Mouse (Mus musculus) stomach, postnatal 0 days (tissue): Measurements from ENCODE around the gene Erv3. TPM values are rescaled to one million over a fixed set of nuclear protein-coding genes. Genes with fewer than 3 reads are reported as not detected.
"Not testable (repeated sequence)": the region's sequence is repeated elsewhere in the genome, so short reads cannot be mapped to it uniquely, and the experiment has no call there.

Experiments
- ATAC-seq: fragments of 200-750 bp; cut with Nextera tagmentation; 2 replicates; pipeline ENCODE4 v1.8.0; 2017; ENCODE audit not compliant: low FRiP score, low TSS enrichment
- DNase-seq: peaks from one replicate; pipeline ENCODE4 v3.0.0-alpha.2; 2016; ENCODE audit warnings: low spot score
- H3K27ac ChIP-seq: fragments of 300-500 bp; sonication (generic); replicated peaks from 2 replicates; pipeline ENCODE4 v1.5.1; 2014; ENCODE audit warnings: mild to moderate bottlenecking, control low read depth
- H3K27me3 ChIP-seq: fragments of 300-500 bp; sonication (generic); 2 replicates; pipeline ENCODE4 v1.6.1; 2014; ENCODE audit warnings: low read length; ENCODE audit not compliant: control insufficient read depth, insufficient read depth
- H3K36me3 ChIP-seq: fragments of 300-500 bp; sonication (generic); 2 replicates; pipeline ENCODE4 v1.6.1; 2014; ENCODE audit warnings: low read length, mixed read lengths; ENCODE audit not compliant: control insufficient read depth, insufficient read depth
- H3K4me1 ChIP-seq: fragments of 300-500 bp; sonication (generic); replicated peaks from 2 replicates; pipeline ENCODE4 v1.6.1; 2014; ENCODE audit warnings: antibody characterized with exemption; ENCODE audit not compliant: control insufficient read depth, insufficient read depth
- H3K4me2 ChIP-seq: fragments of 300-500 bp; sonication (generic); replicated peaks from 2 replicates; pipeline ENCODE4 v1.6.1; 2014; ENCODE audit warnings: low read depth, mild to moderate bottlenecking, control low read depth, moderate library complexity
- H3K4me3 ChIP-seq: fragments of 300-500 bp; sonication (generic); 2 replicates; pipeline ENCODE4 v1.5.1; 2014; ENCODE audit warnings: low read depth, low read length, control low read depth
- H3K9ac ChIP-seq: fragments of 300-500 bp; sonication (generic); 2 replicates; pipeline ENCODE4 v1.6.1; 2014; ENCODE audit warnings: mild to moderate bottlenecking, low read length, control low read depth, mixed read lengths
- H3K9me3 ChIP-seq: fragments of 300-500 bp; sonication (generic); 2 replicates; pipeline ENCODE4 v1.6.1; 2016; ENCODE audit warnings: low read length; ENCODE audit not compliant: control insufficient read depth
- CTCF ChIP-seq: IDR thresholded peaks from 2 replicates; pipeline ENCODE4 v1.5.1; 2016; ENCODE audit warnings: antibody characterized with exemption, low read depth, mild to moderate bottlenecking, moderate library complexity
- EP300 ChIP-seq: optimal IDR thresholded peaks from 2 replicates; pipeline ENCODE3; 2016; ENCODE audit warnings: antibody characterized with exemption
- WGBS: fragments of 180-500 bp; shearing (Covaris S2); extraction: QIAGEN DNeasy Blood & Tissue Kit; methylation state at CpG from one replicate; pipeline ENCODE4 v1.1.7; 2014; 5-methylcytosine and 5-hydroxymethylcytosine counted together
- polyA plus RNA-seq: library from polyadenylated mRNA; unstranded; fragments of >200 nt; fragmentation: Nextera tagmentation; extraction: Ambion mirVana; gene quantifications from 2 replicates; pipeline ENCODE4 v1.2.1, GENCODE M21; 2015

Erv3 gene
- polyA plus RNA-seq, 1 experiment from 2014 or later: not detected

DNA sequence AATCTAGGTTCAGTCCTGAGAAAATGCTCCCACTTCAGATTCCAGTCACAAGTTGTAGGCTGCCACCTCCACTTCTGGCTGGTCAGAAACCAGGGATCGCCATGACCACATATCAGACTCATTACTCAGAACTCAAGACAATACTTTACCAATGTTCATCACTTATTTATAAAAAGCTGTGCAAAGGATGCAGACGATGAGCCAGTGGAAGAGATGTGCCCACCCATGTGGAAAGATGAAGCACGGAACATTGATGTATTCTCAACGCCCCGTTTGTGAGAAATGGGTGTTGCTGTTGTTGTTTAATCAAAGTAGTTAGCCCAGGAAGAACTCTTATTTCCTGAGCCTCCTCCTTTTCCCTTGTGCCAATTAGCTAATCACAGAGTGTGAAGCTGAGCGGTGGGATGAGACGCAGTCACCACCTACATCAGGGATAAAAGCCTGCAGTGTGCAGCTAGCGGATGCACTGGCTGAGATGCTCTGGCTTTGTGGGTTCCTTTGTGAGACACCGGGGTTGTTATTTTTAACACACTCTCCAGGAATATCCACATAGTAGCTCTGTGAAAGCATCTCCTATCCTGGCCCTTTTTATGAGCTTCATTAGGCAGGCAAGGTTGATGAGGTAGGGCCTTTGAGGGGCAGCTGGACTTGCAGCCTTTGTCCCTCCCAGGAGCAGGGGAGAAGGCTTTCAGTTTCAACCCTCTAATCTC lies 18.8 kb downstream of the Erv3 start:
- Histone ChIP-seq H3K9ac (no peak overlapping the region), H3K4me2 (no peak overlapping the region), H3K4me3 (no peak overlapping the region), H3K4me1 (no peaks in the 10 kb centered on the region), H3K9me3 (no peaks in the 10 kb centered on the region), H3K36me3 (no peaks in the 10 kb centered on the region), H3K27me3 (no peaks in the 10 kb centered on the region), H3K27ac (no peak overlapping the region)
- WGBS: 76% methylated on average over 9 of the region's 9 CpGs
- DNase-seq (no peak), ATAC-seq (no peak)
- TF ChIP-seq EP300 (no peak), CTCF (no peak)

DNA sequence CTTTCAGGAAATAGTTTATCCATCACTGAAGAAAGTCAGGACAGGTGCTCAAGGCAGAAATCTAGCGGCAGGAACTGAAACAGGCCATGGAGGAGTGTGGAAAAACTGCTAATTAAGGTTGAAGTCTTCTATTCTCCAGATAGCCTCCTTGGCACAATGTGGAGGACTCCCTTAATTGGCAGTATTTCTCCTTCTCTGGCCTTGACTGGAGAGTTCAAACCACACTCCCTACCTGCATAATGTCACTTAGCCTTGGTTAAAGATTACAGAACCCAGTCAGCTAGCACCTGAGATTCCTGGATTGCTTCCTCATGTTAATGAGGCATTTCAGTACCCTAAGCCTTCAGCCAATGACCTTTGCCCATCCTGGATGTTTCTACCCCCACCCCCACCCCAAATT lies 25.3 kb downstream of the Erv3 start:
- Histone ChIP-seq H3K27ac (no peak overlapping the region), H3K4me3 (no peak overlapping the region), H3K36me3 (no peaks in the 10 kb centered on the region), H3K9me3 (no peaks in the 10 kb centered on the region), H3K27me3 (no peaks in the 10 kb centered on the region), H3K9ac (no peak overlapping the region), H3K4me2 (no peak overlapping the region), H3K4me1 (no peaks in the 10 kb centered on the region)
- DNase-seq (no peak), ATAC-seq (no peak)
- WGBS: 97% methylated on average over 1 of the region's 1 CpGs
- no peak for TF ChIP-seq EP300
- TF ChIP-seq CTCF: no peak

DNA sequence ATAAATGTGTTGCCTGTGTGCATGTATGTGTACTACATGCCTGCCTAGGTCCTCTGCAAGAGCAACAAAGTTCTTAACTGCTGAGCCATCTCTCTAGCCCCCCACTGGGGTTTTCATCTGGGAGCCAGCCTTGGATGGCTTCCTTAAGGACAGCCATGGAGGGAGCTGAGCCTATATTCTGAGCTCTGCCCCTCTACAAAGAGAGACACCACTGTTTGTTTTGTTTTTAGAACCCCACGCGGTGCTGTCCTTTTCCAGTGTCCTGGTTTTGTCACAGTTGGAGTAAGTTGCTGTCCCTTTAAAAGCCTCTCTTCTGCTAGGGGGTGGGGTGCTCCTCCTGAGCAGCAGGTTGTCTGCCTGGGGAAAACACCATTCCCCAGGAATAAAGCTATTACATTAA lies 27.7 kb downstream of the Erv3 start:
- Histone ChIP-seq H3K4me1 (no peaks in the 10 kb centered on the region), H3K27me3 (no peaks in the 10 kb centered on the region), H3K4me3 (no peak overlapping the region), H3K9me3 (no peaks in the 10 kb centered on the region), H3K36me3 (no peaks in the 10 kb centered on the region), H3K9ac (no peak overlapping the region), H3K4me2 (no peak overlapping the region), H3K27ac (no peak overlapping the region)
- TF ChIP-seq EP300: no peak
- TF ChIP-seq CTCF: no peak
- DNase-seq: no peak
- no peak for ATAC-seq
- 30% methylated on average over 2 of the region's 2 CpGs for WGBS

DNA sequence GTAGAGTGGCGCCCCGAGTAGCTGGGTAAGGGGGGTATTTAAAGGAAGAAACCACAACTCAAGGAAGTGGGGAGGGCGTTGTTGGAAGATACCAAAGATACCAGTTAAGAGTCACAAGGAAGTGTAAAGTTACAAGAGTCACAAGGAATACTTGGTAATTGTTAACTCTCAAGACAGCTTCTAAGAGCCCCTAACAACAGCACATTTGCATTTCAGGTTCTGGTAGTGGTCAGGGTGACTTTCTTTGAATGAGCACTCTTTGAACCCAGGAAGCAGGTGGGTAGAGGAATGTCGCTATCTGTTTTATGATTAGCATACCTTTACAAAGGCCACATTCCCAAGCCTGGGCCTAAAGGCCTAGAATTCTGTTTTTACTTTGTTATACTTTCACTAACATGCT lies 28.6 kb downstream of the Erv3 start:
- not testable (repeated sequence) for H3K4me1 ChIP-seq, H3K9ac ChIP-seq, DNase-seq, ATAC-seq, H3K36me3 ChIP-seq, H3K9me3 ChIP-seq, H3K4me2 ChIP-seq, H3K4me3 ChIP-seq, H3K27ac ChIP-seq, H3K27me3 ChIP-seq
- 82% methylated on average over 4 of the region's 4 CpGs for WGBS

DNA sequence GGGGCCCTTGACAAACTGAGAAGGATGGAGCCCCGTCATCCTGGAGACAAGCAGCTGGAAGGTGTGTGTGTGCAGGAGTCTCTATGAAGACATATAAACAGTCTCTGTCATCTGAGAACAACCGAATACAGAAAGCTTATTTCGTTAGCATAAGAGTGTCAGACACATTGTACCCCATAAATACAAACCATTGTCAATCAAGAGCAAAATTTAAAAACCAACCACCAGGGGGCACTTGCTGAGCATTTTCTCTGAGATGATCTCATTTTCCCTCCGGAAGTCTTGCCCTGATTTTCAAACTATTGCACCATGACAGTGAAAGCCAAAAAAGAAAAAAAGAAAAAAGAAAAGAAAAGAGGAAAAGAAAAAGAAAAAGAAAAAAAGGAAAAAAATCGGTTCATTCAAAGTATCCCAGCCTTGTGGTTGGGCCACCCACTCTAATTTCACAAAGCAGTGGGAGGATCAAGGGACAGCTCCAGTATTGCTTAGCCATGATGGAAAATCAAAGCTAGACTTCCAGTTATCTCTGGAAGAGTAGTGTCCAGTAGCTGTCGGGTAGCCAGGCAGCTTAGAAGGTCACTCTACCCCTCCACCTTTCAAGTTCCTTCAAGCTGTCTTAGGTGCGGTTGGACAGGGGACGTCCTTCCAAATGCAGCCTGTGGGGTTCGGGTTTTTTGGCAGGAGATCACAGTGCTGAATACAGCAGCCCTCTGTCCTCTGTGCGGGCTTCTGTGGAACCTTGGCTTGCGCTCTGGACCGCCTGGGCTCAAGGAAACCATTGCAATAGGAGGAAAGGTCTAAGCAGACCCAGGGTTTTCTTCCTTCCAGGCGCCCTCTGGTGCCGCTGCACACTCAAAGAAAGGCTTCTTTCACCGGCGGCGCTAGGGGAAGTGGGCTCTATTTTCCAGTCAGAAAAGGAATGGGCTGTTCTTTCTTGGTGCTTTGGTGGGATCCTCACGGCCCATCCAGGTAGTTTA lies 31.3 kb downstream of the Erv3 start:
- WGBS: 46% methylated on average over 18 of the region's 18 CpGs
- no peaks in the 10 kb centered on the region for H3K36me3 ChIP-seq
- no peaks in the 10 kb centered on the region for H3K27me3 ChIP-seq
- TF ChIP-seq EP300 (no peak), CTCF (peak; percentile 82)
- H3K9me3 ChIP-seq: no peaks in the 10 kb centered on the region
- H3K4me1 ChIP-seq: no peaks in the 10 kb centered on the region
- H3K4me2 ChIP-seq: no peak overlapping the region
- H3K9ac ChIP-seq: no peak overlapping the region
- no peak overlapping the region for H3K4me3 ChIP-seq
- no peak overlapping the region for H3K27ac ChIP-seq
- ATAC-seq: 0 out of 2 replicates have a peak, but pooled peaks have one; percentile 21
- DNase-seq: no peak
